In the genomic region with DNA sequence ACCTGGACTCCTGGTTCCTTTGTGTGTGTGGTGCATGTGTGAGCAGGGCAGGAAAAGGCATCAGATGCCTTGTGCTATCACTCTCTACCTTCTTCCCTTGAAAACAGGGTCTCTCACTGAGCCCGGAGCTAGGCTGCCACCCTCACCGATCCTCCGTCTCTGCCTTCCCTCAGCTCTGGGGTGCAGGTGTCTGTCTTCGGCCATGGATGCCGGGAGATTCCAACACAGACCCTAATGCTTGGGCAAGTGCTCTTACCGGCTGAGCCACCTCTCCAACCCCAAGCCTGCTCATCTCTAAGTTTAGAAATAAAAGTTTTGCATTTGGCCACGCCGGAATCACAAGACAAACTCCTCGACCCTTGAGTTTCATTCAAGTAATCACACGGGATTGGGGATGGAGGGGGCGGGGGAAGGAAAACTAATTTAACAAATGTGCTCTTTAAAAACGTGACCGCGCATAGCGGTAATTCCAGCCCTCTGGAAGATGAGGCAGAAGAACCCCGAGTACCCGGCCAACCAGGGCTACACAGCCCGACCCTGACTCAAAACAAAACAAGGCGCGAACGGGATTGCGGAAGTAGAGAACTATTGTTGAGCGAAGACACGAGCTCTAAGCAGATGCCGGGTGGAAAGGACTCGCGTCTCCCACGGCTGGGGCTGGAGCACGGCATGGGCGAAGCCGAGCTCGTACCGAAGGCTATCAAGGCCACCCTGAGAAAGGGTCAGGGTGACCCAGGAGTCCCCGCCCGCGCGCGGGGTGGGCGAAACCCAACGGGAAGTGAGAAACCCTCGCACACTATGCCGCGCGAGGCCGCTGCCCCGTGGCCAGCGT, we compare ENCODE assay signal across 8 mouse cellular contexts. TPM values are rescaled to one million over a fixed set of nuclear protein-coding genes. Genes with fewer than 3 reads are reported as not detected.
A peak's percentile ranks its signal among the peaks of the same experiment; 100 is the strongest.
DNase-seq lines count a peak whose midpoint lies in the region; ATAC-seq lines count a peak whose summit lies in the region.

No protein-coding gene starts in this region.

- peak; percentile 14 for DNase-seq in gastrocnemius, adult 18-20 months (ENCODE audit: low spot score)
- DNase-seq in gastrocnemius, postnatal 10 days = no peak
- peak; percentile 19 to 72 for DNase-seq in B cell, adult 2 months
- DNase-seq in embryo, embryonic 11 days = peak; percentile 72
- peak; percentile 92 for DNase-seq in midbrain, embryonic 11.5 days (ENCODE audit: low spot score, missing footprints)
- DNase-seq in thymus, postnatal 4 days = peak; percentile 47
- DNase-seq in cerebellum, adult 9-10 months = no peak

- peak overlapping the region; percentile 82 for H3K4me2 ChIP-seq in hindbrain, embryonic 15.5 days
- H3K4me2 ChIP-seq in midbrain, embryonic 11.5 days = peak overlapping the region; percentile 87

- ATAC-seq in hindbrain, embryonic 15.5 days (ENCODE audit: low FRiP score, low read depth) = no peak; the same call in none of the 2 replicates
- peak; percentile 66 for ATAC-seq in midbrain, embryonic 11.5 days (ENCODE audit: low FRiP score)

- no peaks in the 10 kb centered on the region for H3K9me3 ChIP-seq in hindbrain, embryonic 15.5 days
- no peaks in the 10 kb centered on the region for H3K9me3 ChIP-seq in midbrain, embryonic 11.5 days (ENCODE audit: control insufficient read depth, low read length)

- no peaks in the 10 kb centered on the region for H3K36me3 ChIP-seq in hindbrain, embryonic 15.5 days
- H3K36me3 ChIP-seq in midbrain, embryonic 11.5 days (ENCODE audit: control insufficient read depth, insufficient read depth, low read length) = no peaks in the 10 kb centered on the region

- H3K4me1 ChIP-seq in hindbrain, embryonic 15.5 days (replicated peaks) = peaks cover 12% of the 10 kb centered on the region
- peaks cover 3% of the 10 kb centered on the region; the same call in 1 of the 2 replicates for H3K4me1 ChIP-seq in midbrain, embryonic 11.5 days (ENCODE audit: control insufficient read depth, insufficient read depth, low read length)

- peak overlapping the region; percentile 73 for H3K9ac ChIP-seq in hindbrain, embryonic 15.5 days
- peak overlapping the region; percentile 94 for H3K9ac ChIP-seq in midbrain, embryonic 11.5 days (ENCODE audit: low read length)

- H3K4me3 ChIP-seq in hindbrain, embryonic 15.5 days = peak overlapping the region; percentile 81
- peak overlapping the region; percentile 99 for H3K4me3 ChIP-seq in midbrain, embryonic 11.5 days (ENCODE audit: low read depth, low read length)

- H3K27me3 ChIP-seq in hindbrain, embryonic 15.5 days = no peaks in the 10 kb centered on the region
- no peaks in the 10 kb centered on the region for H3K27me3 ChIP-seq in midbrain, embryonic 11.5 days (ENCODE audit: control insufficient read depth, insufficient read depth, low read length)

- WGBS in hindbrain, embryonic 15.5 days = under 1% methylated on average over 47 of the region's 47 CpGs
- WGBS in midbrain, embryonic 11.5 days = under 1% methylated on average over 46 of the region's 47 CpGs

- H3K27ac ChIP-seq in hindbrain, embryonic 15.5 days (replicated peaks) = peak overlapping the region; percentile 68
- peak overlapping the region; percentile 54 for H3K27ac ChIP-seq in midbrain, embryonic 11.5 days (ENCODE audit: low read depth, low read length)

RNA-seq across cellular contexts. Expression of gene Inip, which starts 18.3 kb away (rescaled TPM):
- 1 to 10 TPM; 2.6 to 3.3 TPM for total RNA-seq in gastrocnemius, adult 18-20 months (2021)
- 1 to 10 TPM; 4.9 to 7.1 TPM for total RNA-seq in gastrocnemius, postnatal 10 days (2021)
- polyA plus RNA-seq in hindbrain, embryonic 15.5 days (2015; fragmentation: Nextera tagmentation; extraction: Ambion mirVana) = 53.3 and 53.8 TPM in 2 replicates
- polyA plus RNA-seq in midbrain, embryonic 11.5 days (2014; fragmentation: Nextera tagmentation; extraction: Ambion mirVana) = 110 and 121 TPM in 2 replicates

RNA-seq across cellular contexts. Expression of gene Snx30, which starts 22.6 kb away (rescaled TPM):
- 1 to 10 TPM; 2.9 to 3.7 TPM for total RNA-seq in gastrocnemius, adult 18-20 months (2021)
- 10 to 100 TPM in 1 of 2 experiments, 1 to 10 TPM in 1; 5.9 to 10.8 TPM for total RNA-seq in gastrocnemius, postnatal 10 days (2021)
- 18.3 TPM in 2 replicates for polyA plus RNA-seq in hindbrain, embryonic 15.5 days (2015; fragmentation: Nextera tagmentation; extraction: Ambion mirVana)
- 11.8 and 12.3 TPM in 2 replicates for polyA plus RNA-seq in midbrain, embryonic 11.5 days (2014; fragmentation: Nextera tagmentation; extraction: Ambion mirVana)

Comparison
In these comparisons a context has a peak if more than half of its experiments do, and no peak if none do; other contexts are left out.
1. DNase-seq: peak in gastrocnemius, adult 18-20 months (single experiment), B cell, adult 2 months (2 of 2), embryo, embryonic 11 days (single experiment), midbrain, embryonic 11.5 days (single experiment) and thymus, postnatal 4 days (single experiment); none in gastrocnemius, postnatal 10 days (single experiment) and cerebellum, adult 9-10 months (single experiment).